Mouse (Mus musculus) stomach, embryonic 15.5 days (tissue): ENCODE results near the gene Ttc1. TPM values are rescaled to one million over a fixed set of nuclear protein-coding genes. Genes with fewer than 3 reads are reported as not detected.
A peak's percentile ranks its signal among the peaks of the same experiment; 100 is the strongest.

Experiments
- ATAC-seq: fragments of 200-750 bp; cut with Nextera tagmentation; 2 replicates; pipeline ENCODE4 v1.8.0; 2017; ENCODE audit warnings: low read depth, moderate number of reproducible peaks, moderate TSS enrichment; ENCODE audit not compliant: insufficient read depth, low FRiP score
- H3K27ac ChIP-seq: fragments of 300-500 bp; sonication (generic); 2 replicates; pipeline ENCODE4 v1.5.1; 2015; ENCODE audit warnings: mild to moderate bottlenecking, inconsistent platforms
- H3K27me3 ChIP-seq: fragments of 300-500 bp; sonication (generic); replicated peaks from 2 replicates; pipeline ENCODE4 v1.6.1; 2015; ENCODE audit warnings: inconsistent platforms
- H3K36me3 ChIP-seq: fragments of 300-500 bp; sonication (generic); 2 replicates; pipeline ENCODE4 v1.6.1; 2015; ENCODE audit warnings: inconsistent platforms
- H3K4me1 ChIP-seq: fragments of 300-500 bp; sonication (generic); 2 replicates; pipeline ENCODE4 v1.6.1; 2015; ENCODE audit warnings: inconsistent platforms
- H3K4me2 ChIP-seq: fragments of 300-500 bp; sonication (generic); 2 replicates; pipeline ENCODE4 v1.6.1; 2015; ENCODE audit warnings: mild to moderate bottlenecking, inconsistent platforms
- H3K4me3 ChIP-seq: fragments of 300-500 bp; sonication (generic); replicated peaks from 2 replicates; pipeline ENCODE4 v1.5.1; 2015; ENCODE audit warnings: inconsistent platforms
- H3K9ac ChIP-seq: fragments of 300-500 bp; sonication (generic); 2 replicates; pipeline ENCODE4 v1.6.1; 2015; ENCODE audit warnings: inconsistent platforms
- H3K9me3 ChIP-seq: fragments of 300-500 bp; sonication (generic); 2 replicates; pipeline ENCODE4 v1.6.1; 2016; ENCODE audit warnings: inconsistent platforms
- WGBS: fragments of 180-500 bp; shearing (Covaris S2); methylation state at CpG from one replicate; pipeline ENCODE4 v1.1.7; 2015; 5-methylcytosine and 5-hydroxymethylcytosine counted together
- polyA plus RNA-seq: library from polyadenylated mRNA; unstranded; fragments of >200 nt; fragmentation: Nextera tagmentation; extraction: Ambion mirVana; gene quantifications from 2 replicates; pipeline ENCODE4 v1.2.1, GENCODE M21; 2015

Gene Ttc1
- polyA plus RNA-seq, 1 experiment from 2014 or later = 56.1 TPM

DNA sequence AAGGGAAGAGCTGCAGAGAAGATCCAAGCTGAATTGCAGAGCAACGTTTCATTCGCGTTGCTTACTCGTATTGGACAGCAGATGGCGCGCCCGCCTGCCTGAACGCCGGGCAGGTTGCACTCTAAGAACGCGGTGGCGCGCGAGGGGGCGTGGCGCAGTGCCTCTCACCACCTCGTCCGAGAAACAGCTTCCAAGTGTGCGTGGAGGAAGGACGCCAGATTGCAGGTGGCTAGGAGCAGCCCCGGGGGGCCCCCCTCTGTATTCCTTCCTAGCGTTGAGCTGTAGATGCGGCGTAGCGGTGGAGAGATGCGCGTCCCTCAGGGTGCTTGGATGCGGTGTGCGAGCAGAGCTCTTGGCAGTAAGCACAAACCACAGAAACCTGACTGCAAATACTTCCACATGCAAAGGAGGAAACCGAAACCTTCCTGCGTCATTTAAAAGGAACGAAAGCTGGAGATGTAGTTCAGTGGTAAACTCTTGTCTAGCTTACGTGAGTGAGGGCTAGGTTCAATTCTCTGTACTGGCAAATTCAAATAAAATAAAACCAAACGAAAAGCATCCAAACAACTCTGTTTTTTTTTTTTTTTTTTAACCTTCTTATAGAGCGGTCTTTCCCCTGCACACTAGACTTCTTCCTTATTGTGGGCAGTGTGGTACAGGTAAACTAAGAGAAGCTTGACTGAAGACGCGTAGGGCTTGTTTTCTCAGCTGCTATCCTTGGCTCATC lies 19.3 kb upstream of the Ttc1 start:
- H3K4me3 ChIP-seq = peak overlapping the region; percentile 57
- peak overlapping the region; percentile 92 for H3K4me2 ChIP-seq
- WGBS = 6% methylated on average over 37 of the region's 37 CpGs
- no peak overlapping the region for H3K27ac ChIP-seq
- peak; percentile 81 for ATAC-seq
- H3K9me3 ChIP-seq = no peaks in the 10 kb centered on the region
- H3K36me3 ChIP-seq = no peaks in the 10 kb centered on the region
- H3K9ac ChIP-seq = no peak overlapping the region
- H3K27me3 ChIP-seq = 0 out of 2 replicates have a peak, but pooled peaks cover 2% of the 10 kb centered on the region
- H3K4me1 ChIP-seq = no peaks in the 10 kb centered on the region

DNA sequence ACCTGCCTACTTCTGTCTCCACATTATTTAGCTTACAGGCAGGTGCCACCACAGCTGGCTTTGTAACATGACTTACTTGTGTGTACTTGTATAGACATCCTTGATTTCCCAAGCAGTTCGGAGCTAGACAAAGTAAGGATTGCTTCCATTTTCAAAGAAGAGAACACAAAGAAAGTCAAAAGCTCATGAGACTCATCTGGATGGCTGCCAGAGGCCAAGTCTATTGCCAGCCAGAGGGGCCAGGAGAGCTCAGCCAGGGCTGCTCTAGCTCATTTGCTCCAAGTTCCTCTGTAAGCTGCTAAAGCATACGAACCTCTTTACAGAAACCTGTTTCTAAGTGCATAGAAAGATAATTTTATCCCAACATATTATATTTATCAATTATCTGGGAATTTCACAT lies 10.6 kb upstream of the Ttc1 start:
- Histone ChIP-seq H3K4me3 (no peak overlapping the region), H3K27ac (no peak overlapping the region), H3K9me3 (no peaks in the 10 kb centered on the region), H3K4me2 (no peak overlapping the region), H3K27me3 (no peaks in the 10 kb centered on the region), H3K4me1 (no peaks in the 10 kb centered on the region), H3K36me3 (no peaks in the 10 kb centered on the region), H3K9ac (no peak overlapping the region)
- ATAC-seq = no peak
- WGBS = 72% methylated on average over 2 of the region's 2 CpGs

DNA sequence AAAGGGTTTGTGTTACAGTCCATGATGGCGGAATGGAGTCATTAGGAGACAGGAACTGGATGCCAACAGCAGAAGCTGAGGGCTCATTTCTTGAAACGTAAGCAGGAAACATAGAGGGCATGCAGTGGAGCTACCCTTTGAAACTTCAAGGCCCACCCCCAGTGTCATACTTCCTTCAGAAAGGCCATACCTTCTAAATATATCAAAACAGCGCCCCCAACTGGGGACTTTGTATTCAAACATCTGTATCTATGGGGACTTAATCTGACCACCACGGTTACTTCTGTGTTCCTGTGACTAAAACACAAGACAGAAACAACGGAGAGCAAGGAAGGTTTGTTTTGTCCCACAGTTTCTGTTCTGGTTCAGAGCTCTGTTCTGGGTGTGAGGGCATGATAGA lies 7.6 kb upstream of the Ttc1 start:
- H3K27ac ChIP-seq = no peak overlapping the region
- WGBS = 64% methylated on average over 5 of the region's 5 CpGs
- ATAC-seq = no peak
- H3K4me1 ChIP-seq = no peaks in the 10 kb centered on the region
- H3K27me3 ChIP-seq = no peaks in the 10 kb centered on the region
- H3K4me3 ChIP-seq = no peak overlapping the region
- no peaks in the 10 kb centered on the region for H3K9me3 ChIP-seq
- no peak overlapping the region for H3K4me2 ChIP-seq
- no peak overlapping the region for H3K9ac ChIP-seq
- no peaks in the 10 kb centered on the region for H3K36me3 ChIP-seq

DNA sequence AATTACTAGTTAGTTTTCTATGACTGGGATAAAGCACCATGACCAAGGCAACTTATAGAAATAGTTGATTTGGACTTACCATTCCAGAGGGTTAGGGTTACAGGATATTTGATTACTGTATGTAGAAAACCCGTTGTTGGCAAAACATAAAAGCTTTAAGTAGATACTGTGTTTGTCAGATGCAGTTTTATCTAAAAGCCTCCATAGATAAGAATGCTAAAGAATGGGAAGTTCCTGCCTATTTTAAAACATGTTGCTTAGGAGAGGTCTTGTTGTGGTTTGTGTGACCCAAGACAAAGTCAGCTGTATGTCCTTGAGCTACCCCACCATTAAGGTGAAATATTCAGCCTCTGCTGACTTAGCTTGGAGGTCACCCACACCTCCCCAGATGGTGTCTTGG lies 6.8 kb upstream of the Ttc1 start:
- H3K27me3 ChIP-seq = no peaks in the 10 kb centered on the region
- no peaks in the 10 kb centered on the region for H3K9me3 ChIP-seq
- H3K4me2 ChIP-seq = no peak overlapping the region
- no peaks in the 10 kb centered on the region for H3K36me3 ChIP-seq
- no peaks in the 10 kb centered on the region for H3K4me1 ChIP-seq
- no peak overlapping the region for H3K9ac ChIP-seq
- H3K27ac ChIP-seq = no peak overlapping the region
- no peak for ATAC-seq
- 60% methylated on average over 1 of the region's 1 CpGs for WGBS
- H3K4me3 ChIP-seq = no peak overlapping the region

DNA sequence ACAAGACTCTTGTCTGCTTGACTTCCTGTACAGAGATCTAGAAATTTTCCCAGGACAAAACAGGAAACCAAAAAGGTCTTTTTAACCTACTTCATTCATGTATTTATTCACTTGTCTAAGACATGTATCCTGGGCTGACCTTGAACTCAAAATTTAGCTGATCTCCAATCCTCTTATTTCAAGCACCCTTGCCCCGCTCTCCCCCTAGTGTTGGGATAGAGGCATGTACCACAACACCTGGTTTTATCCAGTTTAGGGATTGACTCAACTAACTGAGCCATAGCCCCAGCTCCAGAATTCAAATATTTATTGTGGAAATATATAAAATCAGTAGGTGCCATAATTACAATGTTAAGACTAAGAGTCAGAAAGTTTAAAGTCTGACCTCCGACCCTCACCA lies 3.7 kb upstream of the Ttc1 start:
- no peak for ATAC-seq
- H3K4me2 ChIP-seq = no peak overlapping the region
- peaks cover 4% of the 10 kb centered on the region; the same call in 1 of the 2 replicates for H3K4me1 ChIP-seq
- WGBS = 52% methylated on average over 2 of the region's 2 CpGs
- no peaks in the 10 kb centered on the region for H3K36me3 ChIP-seq
- no peak overlapping the region for H3K9ac ChIP-seq
- H3K27ac ChIP-seq = no peak overlapping the region
- H3K27me3 ChIP-seq = no peaks in the 10 kb centered on the region
- no peak overlapping the region for H3K4me3 ChIP-seq
- H3K9me3 ChIP-seq = no peaks in the 10 kb centered on the region

DNA sequence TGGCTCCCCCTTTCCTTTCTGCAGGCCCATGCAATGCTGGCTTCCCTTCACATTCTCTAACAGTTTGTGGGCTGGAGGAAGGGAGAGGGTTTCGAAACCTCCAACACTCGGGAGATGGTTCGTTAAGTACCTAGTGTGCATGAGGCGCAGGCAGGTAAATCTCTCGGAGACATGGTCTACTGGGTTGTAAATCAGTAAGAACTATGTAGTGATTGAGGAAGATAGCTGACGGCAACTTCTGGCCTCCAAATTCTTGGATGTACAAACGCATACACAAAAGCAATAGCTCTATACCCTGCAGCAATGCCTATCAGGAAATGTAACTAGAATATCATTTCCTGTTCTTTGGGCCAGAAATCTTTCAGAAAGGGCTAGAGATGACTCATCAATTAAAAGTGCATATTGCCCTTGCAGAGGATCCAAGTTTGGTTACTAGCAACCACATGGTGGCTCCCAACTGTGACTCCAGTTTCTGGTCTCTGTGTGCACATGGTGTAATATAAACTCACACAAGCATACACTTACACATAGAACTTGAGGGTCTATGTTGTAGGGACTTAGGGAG lies 19.0 kb downstream of the Ttc1 start:
- 81% methylated on average over 7 of the region's 7 CpGs for WGBS
- Histone ChIP-seq H3K27ac (no peak overlapping the region), H3K4me2 (no peak overlapping the region), H3K4me3 (no peak overlapping the region), H3K9me3 (no peaks in the 10 kb centered on the region), H3K9ac (no peak overlapping the region), H3K27me3 (no peaks in the 10 kb centered on the region), H3K4me1 (no peaks in the 10 kb centered on the region), H3K36me3 (peaks cover 26% of the 10 kb centered on the region; the same call in 1 of the 2 replicates)
- ATAC-seq = no peak

DNA sequence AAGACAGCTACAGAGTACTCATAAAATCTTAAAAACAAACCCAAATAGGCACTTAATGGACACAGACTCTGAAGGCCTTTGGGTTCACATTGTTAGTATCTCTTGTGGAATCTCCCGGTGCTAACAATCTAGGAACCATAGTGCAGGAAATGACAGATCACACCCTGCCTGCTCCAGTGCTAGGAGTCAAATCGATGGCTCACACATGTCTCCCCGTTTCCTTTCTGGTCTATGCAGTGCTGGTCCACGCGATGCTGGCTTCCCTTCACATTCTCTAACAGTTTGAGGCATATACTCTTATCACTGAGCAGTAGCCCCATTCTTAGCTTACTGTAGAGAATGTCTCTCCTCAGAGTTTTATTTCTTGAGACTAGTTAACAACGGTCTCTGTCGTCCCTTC lies 20.0 kb downstream of the Ttc1 start:
- no peak overlapping the region for H3K9ac ChIP-seq
- H3K9me3 ChIP-seq = no peaks in the 10 kb centered on the region
- ATAC-seq = no peak
- WGBS = 70% methylated on average over 7 of the region's 7 CpGs
- peaks cover 17% of the 10 kb centered on the region; the same call in 1 of the 2 replicates for H3K36me3 ChIP-seq
- H3K4me2 ChIP-seq = no peak overlapping the region
- H3K27ac ChIP-seq = no peak overlapping the region
- H3K4me3 ChIP-seq = no peak overlapping the region
- no peaks in the 10 kb centered on the region for H3K4me1 ChIP-seq
- H3K27me3 ChIP-seq = no peaks in the 10 kb centered on the region

DNA sequence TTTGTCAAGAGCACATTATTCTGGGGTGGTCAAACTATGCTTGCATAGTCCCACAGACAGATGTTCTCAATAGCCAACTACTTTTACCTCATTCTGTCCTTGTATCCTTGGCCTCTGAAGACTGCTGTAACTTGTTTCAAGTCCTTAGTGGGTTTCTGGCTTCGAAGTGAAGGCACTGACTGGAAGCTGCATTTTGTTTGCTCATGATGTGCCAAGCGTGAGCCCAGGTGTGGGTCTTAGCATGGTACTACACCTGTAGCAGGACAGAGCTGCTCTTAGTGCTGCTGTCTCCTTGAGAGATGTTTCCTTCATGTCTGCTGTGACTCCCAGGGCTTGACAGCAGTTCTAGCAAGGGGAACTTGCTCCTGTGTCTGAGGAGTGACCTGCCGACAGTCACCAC lies 24.4 kb downstream of the Ttc1 start:
- peaks cover 12% of the 10 kb centered on the region for H3K36me3 ChIP-seq
- H3K9ac ChIP-seq = no peak overlapping the region
- H3K4me2 ChIP-seq = no peak overlapping the region
- ATAC-seq = no peak
- no peaks in the 10 kb centered on the region for H3K27me3 ChIP-seq
- no peaks in the 10 kb centered on the region for H3K9me3 ChIP-seq
- no peak overlapping the region for H3K27ac ChIP-seq
- WGBS = 78% methylated on average over 3 of the region's 3 CpGs
- H3K4me1 ChIP-seq = no peaks in the 10 kb centered on the region
- no peak overlapping the region for H3K4me3 ChIP-seq

DNA sequence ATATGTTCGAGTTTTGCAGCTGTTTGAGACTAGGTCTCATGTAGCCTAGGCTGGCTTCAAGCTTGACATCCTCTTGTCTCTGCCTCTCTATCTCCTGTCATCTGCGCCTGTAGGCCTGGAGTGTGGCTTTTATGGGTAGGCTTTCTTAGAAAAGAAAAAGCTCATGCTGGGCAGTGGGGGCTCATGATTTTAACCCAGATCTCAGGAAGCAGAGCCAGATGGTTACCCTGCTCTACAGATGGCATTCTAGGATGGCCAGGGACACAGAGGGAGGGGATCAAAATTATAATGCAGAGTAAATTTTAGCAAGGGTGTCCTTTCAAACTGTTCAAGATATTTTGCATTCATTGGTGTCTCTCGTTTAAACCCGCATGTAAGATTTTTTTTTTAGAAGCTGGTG lies 35.6 kb downstream of the Ttc1 start:
- 92% methylated on average over 4 of the region's 4 CpGs for whole genome bisulfite sequencing
- H3K9ac ChIP-seq = no peak overlapping the region
- ATAC-seq = no peak

DNA sequence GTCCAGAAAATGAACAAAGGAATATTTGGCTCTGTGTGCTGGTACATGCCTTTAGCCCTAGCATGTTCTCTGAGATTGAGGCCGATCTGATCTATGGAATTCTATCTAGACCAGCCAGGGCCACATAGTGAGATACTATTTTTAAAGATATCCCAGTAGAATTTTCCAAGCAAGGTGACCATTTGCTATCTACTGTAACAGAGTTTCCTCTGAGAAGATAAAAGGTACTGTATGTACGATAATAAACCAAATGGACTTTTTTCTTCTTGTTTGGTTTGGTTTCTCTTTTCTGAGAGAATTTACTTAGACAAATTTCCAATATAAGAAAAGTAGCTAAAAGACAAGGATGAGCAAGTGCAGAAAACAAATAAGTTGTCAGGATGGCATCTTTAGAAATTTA lies 39.4 kb downstream of the Ttc1 start:
- Histone ChIP-seq H3K4me1 (no peaks in the 10 kb centered on the region), H3K27ac (no peak overlapping the region), H3K27me3 (no peaks in the 10 kb centered on the region), H3K9me3 (no peaks in the 10 kb centered on the region), H3K4me3 (no peak overlapping the region), H3K9ac (no peak overlapping the region), H3K4me2 (no peak overlapping the region), H3K36me3 (peaks cover 13% of the 10 kb centered on the region)
- 88% methylated on average over 2 of the region's 2 CpGs for WGBS
- no peak for ATAC-seq

More for the DNA sequence above, 35.6 kb downstream of the Ttc1 start:
- no peaks in the 10 kb centered on the region for H3K27me3 ChIP-seq
- no peaks in the 10 kb centered on the region for H3K9me3 ChIP-seq
- no peaks in the 10 kb centered on the region for H3K4me1 ChIP-seq
- peaks cover 10% of the 10 kb centered on the region for H3K36me3 ChIP-seq
- H3K27ac ChIP-seq = no peak overlapping the region
- no peak overlapping the region for H3K4me2 ChIP-seq
- no peak overlapping the region for H3K4me3 ChIP-seq

DNA sequence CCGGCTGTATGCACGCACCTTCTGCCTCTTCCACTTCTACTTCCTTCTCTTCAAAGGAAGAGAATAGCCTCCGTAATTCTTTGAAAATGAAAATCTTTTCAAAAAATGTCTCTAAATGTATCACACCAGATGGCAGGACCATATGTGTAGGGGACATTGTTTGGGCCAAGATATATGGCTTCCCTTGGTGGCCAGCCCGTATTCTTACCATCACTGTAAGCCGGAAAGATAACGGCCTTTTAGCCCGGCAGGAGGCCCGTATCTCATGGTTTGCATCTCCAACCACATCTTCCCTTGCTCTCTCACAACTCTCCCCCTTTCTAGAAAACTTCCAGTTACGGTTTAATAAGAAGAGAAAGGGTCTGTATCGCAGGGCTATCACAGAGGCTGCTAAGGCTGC lies 42.1 kb downstream of the Ttc1 start:
- whole genome bisulfite sequencing = 93% methylated on average over 10 of the region's 10 CpGs

DNA sequence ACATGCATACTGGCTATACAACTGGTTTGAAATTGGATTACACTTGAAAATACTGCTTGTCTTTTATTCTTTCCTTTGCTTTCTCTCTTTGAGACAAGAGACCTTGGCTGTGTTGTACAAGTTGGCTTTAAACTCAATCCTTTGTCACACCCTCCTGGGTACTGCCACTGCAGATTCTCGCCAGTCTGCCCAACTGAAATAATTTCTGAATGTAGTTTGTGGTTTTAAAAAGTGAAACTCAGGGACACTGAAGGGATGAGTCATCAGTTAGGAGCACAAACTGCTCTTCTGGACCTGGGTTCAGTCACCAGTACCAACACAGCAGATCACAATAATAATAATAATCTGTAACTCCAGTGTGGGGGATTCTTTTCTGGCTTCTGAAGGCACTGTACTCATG lies 44.3 kb downstream of the Ttc1 start:
- no peaks in the 10 kb centered on the region for H3K4me1 ChIP-seq
- H3K27me3 ChIP-seq = no peaks in the 10 kb centered on the region
- no peak overlapping the region for H3K27ac ChIP-seq
- ATAC-seq = no peak
- 67% methylated on average over 1 of the region's 1 CpGs for WGBS
- no peak overlapping the region for H3K4me2 ChIP-seq
- H3K4me3 ChIP-seq = no peak overlapping the region
- H3K9me3 ChIP-seq = no peaks in the 10 kb centered on the region
- no peak overlapping the region for H3K9ac ChIP-seq
- peaks cover 25% of the 10 kb centered on the region for H3K36me3 ChIP-seq

More for the DNA sequence above, 42.1 kb downstream of the Ttc1 start:
- Histone ChIP-seq H3K4me2 (no peak overlapping the region), H3K36me3 (peaks cover 20% of the 10 kb centered on the region), H3K27ac (no peak overlapping the region), H3K4me1 (no peaks in the 10 kb centered on the region), H3K4me3 (no peak overlapping the region), H3K9me3 (no peaks in the 10 kb centered on the region), H3K27me3 (no peaks in the 10 kb centered on the region), H3K9ac (no peak overlapping the region)
- no peak for ATAC-seq
